Mouse (Mus musculus): ENCODE data around the gene Gpr39. TPM values are rescaled to one million over a fixed set of nuclear protein-coding genes. Genes with fewer than 3 reads are reported as not detected.
A peak's percentile ranks its signal among the peaks of the same experiment; 100 is the strongest.

The Gpr39 gene
- total RNA-seq, 2 experiments from 2014 or later, result 0.51 to 1.1 TPM

DNA sequence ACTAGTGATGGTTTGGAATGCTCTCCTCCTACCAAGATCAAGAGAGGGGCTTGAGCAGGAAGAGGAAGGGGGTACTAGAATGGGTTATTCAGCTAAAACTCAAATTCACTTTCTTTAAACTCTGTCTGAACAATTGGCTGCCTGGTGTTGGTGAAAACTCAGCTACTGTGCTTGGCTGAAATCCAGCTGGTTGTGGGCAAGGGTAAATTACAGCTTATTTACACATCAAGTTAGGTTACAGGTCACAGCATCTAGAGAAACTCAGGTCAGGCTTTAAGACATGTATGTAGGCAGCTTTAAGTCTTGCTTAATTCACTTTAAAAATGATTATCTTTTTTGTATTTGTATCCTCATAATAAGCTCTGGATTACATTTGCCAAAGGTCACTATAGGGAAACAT lies 16.7 kb downstream of the Gpr39 start:
- no peak for DNase-seq (ENCODE audit: low spot score in 2 of 2)

DNA sequence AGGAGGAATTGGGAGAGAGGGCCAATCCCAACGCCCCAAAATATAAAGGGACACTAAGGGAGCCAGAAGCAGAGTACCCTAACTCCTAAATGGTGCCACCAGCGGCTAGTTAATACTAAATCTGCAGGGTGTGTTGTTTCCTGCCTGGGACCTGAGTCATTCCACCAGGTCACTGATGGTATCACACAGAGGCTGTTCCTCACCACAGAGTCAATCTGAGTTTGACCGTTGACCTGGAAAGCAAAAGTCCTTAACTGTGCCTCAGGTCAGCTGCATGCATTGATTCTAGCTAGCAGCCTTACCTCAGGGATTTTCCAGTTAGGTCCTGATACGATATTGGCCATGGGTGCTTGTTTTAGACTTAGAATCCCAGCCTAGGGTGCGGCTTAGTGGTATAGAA lies 17.5 kb downstream of the Gpr39 start:
- DNase-seq (ENCODE audit: low spot score in 2 of 2), result no peak

DNA sequence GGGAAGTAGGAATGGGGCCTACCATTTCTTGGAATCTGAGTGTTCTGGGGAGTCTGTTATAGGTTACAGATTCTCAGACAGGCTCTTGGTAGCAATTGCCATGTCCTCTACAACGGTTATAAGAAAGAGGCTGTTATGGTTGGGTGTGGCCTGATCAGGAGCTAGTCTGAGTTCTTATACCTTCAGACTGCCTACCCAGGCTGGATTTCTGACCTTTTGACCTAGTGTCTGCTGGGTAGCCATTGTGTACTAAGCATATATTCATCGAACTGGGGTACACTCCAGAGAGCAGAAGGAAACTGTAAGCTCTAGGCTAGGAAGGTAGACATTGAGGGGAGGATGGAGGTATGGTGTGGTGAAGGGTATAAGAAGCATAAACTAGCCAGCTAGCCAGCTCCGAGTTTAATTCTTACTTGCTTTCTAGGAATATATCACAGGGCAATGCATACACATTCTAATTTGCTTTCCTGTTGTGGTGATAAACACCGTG lies 24.4 kb downstream of the Gpr39 start:
- DNase-seq (ENCODE audit: low spot score in 2 of 2), result no peak

DNA sequence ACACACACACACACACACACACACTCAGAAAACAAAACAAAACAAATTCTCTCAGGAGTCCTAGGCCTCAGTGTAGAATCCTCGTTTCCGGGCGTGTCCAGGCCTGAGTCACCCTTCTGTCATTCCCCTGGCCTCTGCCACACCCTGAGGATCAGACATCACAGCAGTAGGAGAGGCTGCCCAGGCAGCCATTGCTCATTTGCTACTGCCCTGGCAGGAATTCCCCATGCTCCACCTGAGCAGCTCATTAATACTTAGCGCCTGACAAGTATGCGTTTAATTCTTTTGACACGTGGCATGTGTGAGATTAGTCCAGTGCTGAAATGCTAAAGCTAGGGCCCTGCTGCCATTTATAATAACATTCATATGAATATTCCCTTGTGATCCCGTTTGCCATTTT lies 25.0 kb downstream of the Gpr39 start:
- DNase-seq (ENCODE audit: low spot score in 2 of 2), result no peak

DNA sequence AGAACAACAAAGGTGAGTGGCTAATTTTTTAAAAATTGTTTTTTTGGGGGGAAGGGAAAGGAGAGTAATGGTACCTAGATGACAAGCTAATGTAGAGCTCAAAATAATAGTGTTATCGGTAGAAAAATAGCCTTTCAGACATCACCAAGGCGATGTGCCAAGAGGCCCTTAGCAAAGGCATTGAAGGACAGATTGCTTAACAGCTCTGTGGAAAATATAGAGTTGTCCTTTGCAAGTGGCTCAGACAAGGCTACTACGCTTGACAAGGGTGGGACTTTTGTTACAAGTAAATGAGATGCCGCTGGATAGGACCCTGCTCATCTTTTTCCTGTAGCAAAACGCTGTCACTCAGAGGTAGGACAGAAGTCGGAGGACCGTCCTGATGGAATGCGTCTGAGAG lies 25.5 kb downstream of the Gpr39 start:
- DNase-seq (ENCODE audit: low spot score in 2 of 2), result peak in 1 of 2 experiments; percentile 16

DNA sequence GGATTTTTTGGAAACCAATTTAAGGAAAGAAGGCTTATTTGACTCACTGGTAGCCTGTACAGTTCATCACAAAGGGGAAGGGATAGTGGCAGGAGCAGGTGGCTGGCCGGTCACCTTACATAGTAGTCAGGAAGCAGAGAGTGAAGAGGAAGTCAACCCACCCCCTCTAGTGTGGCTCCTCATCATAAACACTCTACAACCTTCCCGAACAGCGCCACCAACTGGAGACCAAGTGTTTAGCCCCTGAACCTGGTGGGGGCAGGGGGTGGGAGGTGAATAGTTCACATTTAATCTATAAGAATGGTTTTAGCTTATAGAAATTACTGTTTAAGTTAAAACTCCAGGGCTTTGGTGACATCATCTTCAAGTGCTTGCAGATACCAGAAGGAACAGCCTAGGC lies 28.6 kb downstream of the Gpr39 start:
- DNase-seq (ENCODE audit: low spot score in 2 of 2), result no peak

DNA sequence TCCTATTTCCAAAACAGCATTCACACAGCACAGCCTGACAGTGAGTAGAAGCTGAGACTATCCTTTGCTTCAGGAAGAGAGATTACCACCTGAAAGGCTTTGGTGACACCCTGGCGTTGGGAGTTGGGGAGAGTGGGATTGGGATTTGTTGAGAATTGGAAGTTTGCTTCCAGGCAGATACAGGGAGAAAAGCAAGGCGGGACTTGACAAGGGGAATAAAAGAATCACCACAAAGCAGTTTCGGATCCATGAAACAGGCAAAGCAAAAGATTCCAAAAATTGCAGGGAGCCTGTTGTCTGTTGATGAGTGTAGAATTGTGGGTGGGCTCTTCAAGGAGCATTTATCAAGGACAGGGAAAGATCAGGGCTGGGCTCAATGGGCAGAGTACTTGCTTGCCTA lies 38.5 kb downstream of the Gpr39 start:
- DNase-seq (ENCODE audit: low spot score in 2 of 2), result no peak

DNA sequence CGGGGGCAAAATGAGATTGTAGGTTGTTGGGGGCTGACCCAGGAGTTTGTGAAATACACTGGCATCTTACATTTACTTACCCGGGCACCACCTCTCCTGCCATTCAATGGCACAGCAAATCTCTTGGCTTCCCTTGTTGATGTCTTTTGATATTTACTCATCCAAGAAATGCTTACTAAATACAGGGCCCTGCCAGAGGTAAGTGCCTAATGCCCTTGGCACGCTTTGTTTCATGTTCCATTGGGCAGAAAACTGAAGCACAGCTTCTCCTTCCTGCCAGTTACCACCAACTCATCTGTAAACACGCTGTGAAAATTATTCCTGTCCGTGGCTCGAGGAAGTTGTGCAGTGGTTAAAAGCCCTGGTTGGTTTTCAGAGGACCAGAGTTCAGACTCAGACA lies 39.4 kb downstream of the Gpr39 start:
- no peak for DNase-seq (ENCODE audit: low spot score in 2 of 2)

DNA sequence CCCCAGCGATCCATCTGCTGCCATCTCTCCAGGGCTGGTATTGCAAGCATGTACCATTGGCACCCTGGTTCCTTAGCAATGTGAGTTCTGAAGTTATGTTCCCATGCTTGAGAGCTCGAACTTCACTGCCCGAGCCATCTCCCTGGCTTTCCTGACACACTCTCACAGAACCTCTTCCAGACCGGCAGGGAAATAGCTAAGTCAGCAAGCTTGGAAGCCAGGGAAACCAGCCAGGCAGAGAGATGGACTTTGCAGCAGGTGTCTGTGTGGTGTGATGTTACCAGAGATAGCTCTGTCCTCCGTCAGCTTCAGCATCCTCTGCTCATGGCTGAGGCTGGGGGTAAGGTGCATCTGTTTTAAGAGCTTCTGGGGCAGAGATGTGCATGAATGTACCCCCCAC lies 41.1 kb downstream of the Gpr39 start:
- no peak for DNase-seq (ENCODE audit: low spot score in 2 of 2)

DNA sequence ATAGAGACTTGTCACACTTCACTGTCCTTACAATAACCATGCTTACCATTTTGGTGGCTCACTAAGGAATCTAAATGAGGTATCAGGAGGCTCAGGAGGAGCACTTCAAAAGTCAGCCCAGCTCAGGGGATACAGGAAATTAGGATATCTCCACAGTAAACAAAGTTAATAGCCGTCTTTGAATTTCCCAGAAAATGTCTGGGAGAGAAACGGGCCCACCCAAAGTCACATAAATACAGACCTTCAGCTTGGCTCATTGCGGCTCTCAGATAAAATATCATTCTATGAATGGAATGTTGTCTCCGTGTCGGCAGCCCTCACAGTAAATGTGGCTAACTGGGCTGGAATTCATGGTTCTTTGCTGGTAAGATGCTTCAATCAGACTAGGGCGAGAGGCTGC lies 42.3 kb downstream of the Gpr39 start:
- no peak for DNase-seq (ENCODE audit: low spot score in 2 of 2)

DNA sequence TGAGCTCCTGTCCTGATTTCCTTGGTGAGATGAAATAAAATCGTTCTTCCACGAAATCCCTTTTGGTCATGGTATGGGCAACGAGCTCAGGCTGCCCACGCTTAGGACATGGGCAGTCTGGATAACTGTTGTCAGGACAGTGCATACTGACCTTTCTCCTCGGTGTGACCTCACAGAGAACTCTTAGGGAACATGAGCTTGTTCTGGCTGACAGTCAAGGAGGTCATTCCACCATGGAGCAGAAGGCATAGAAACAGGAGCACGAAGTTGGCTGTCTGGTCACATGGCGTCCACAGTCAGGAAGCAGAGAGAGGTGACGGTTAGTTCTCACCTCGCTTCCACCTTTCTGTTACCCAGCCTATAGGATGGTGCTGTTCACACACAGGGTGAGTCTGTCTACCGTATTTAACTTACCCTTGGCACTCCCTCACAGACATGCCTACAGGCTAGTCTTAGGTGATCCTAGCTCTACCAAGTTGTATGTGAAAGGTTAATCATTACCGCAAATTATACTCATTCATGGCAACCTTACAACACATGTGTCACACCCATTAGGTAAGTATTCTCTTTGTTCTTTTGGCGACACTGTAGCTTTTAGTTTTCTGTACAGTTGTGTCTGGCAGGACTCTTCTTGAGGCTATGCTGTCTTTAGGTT lies 44.4 kb downstream of the Gpr39 start:
- no peak for DNase-seq (ENCODE audit: low spot score in 2 of 2)

DNA sequence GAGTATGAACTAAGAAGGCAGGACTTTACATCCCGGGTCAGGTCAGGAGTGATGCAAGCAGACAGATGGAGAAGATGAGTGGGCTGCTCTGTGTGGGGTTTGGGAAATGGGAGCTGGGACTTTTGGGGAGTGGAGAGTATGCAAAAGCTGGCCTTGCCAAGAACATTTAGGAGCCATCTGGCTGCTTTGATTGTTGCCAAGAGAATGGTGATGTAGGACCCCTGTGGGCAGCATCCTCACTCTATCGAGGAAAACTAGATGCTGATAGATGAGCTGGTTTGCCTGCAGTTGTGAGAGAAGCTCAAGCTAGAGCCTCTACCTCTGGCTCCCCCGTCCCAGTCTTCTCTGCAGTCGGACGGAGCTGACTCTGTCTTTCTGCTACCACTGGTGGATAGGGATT lies 47.5 kb downstream of the Gpr39 start:
- DNase-seq (ENCODE audit: low spot score in 2 of 2), result no peak

DNA sequence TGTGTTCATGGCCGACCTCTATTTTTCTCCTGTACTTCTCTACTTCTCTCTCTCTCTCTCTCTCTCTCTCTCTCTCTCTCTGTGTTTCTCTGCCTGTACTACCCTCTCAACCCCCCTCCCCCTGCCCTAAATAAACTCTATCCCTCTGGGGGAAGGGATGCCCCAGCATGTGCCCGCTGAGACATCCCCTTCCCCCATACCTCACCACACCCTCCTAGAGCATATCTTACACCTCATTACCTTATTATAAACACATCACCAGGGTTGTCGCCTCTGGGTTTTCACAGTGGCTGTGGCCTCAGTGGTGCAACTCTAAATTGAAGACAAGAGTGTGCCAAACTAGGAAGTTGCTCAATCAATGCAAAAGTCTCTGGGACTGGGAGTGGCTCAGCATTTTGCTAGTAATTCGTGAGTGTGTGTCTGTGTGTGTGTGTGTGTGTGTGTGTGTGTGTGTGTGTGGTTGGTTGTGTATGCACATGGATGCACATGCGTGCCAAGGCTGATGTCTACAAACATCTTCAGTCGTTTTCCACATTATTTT lies 52.3 kb downstream of the Gpr39 start:
- no peak for DNase-seq (ENCODE audit: low spot score in 2 of 2)

DNA sequence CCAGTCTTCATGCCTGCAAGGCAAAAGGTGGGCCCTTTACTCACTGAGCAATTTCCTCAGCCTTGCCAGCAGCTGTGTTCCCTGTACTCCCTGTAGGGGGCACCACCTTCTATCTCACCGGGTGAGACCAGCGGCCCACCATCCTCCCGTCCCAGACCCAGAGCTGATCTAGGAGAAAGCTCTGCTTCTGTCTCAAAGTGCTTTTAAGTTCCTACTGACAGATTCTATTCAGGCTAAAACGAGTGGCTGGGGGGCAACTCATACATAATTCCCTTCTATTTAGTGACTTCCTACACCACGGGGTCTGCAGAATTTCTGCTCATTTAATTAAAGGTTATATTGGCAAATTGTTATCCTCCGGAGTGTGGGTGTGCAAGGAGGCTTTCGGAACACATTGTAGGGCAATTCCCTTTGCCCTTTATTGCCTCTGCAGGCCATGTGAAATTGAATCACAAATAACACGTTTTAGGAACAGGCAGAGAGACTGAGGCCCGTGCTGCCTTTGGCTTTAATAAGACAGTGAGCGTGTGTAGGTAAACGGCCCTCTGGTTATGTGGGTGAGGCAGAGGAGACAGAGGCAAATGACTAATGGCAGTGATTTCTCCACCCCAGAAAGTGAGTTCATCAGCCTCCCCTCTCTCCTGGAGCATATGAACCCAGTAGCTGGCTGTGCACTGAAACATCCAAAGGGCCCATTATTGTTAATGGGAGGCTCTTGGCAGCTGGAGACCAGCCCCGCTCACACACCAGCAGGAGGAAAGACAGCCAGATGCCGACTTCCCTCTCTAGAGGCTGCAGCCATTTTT lies 53.1 kb downstream of the Gpr39 start:
- DNase-seq (ENCODE audit: low spot score in 2 of 2), result no peak

DNA sequence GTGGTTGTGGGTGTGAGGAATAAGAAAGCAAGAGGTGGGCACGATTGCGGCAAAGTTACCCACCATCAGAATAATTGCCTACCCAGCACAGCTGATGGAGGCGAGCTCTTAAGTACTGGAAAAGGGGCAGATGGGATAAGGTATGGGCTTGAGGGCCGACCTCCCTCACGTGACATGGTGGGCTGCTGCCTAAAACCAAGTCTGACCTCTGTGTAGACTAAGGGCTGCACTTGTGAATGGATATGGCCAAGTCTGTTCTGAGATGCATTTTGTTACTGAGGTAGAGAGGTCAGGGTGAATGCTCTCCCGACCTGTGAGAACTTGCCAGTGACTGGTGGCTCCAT lies 53.7 kb downstream of the Gpr39 start:
- no peak for DNase-seq (ENCODE audit: low spot score in 2 of 2)

DNA sequence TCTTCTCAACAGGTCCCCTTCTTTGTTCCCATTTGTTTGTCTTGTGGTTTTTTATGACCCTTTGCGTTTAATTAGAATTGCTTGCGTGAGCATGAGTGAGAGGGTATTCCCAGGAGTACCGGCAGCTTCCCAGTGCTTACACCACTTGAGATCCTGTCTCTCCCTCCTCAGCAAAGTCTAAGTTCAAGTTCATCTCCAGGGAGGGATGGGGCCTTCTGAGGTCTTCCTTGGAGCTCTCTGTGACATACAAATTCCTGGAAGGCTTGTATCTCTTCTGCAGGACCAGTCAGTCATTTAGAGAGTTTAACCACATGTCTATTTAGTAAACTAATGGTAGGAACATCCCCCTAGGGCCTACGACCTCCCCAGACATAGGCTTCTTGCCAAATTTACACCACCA lies 55.1 kb downstream of the Gpr39 start:
- no peak for DNase-seq (ENCODE audit: low spot score in 2 of 2)

DNA sequence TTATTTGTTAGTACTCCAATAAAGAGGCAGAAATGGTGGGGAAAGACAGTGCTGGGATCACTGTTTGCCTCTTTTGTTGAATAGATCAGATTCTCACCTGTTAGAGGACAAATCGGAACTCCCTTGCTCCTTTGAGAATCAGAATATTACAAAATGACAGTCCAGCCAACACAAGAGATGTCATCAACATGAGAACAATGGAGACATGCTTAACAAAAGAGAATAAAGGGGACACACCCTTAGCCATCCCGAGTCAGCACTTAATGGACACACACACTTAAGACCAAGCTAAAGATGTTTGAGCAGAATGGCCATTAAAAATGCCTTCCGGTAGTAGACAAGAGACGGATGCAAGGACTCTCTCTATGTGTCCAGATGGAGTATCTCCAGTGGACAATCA lies 68.0 kb downstream of the Gpr39 start:
- DNase-seq (ENCODE audit: low spot score in 2 of 2), result no peak

DNA sequence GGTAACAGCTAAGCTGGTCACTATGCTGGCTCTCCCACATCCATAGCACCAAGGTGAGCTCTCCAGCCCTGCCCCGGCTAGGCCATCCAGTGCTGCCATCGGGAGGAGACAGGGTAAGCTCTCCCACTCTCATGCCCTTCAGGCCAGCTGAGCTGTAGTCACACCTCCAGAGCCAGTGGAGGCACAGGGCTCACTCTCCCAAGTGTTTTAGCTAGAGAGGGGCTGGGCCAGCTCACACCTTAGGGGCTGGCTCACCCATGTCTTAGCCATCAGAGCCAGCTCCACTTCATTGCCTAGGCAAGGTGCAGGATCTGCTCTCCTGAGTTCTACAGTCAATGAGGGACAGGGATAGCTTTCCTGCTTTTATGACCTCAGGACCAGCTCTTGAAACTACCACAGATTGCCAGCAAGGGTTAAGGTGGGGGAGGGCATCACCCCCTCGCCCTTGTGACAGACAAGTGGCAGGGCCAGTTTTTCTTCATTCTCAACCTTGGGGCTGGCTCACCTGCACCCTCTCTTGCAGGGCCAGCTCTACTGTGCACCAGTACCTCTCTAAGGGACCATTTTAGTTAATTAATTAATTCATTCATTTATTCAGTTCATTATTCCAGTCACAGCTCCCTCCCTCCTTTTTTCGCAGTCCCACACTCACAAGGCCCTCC lies 78.7 kb downstream of the Gpr39 start:
- no peak for DNase-seq (ENCODE audit: low spot score in 2 of 2)

DNA sequence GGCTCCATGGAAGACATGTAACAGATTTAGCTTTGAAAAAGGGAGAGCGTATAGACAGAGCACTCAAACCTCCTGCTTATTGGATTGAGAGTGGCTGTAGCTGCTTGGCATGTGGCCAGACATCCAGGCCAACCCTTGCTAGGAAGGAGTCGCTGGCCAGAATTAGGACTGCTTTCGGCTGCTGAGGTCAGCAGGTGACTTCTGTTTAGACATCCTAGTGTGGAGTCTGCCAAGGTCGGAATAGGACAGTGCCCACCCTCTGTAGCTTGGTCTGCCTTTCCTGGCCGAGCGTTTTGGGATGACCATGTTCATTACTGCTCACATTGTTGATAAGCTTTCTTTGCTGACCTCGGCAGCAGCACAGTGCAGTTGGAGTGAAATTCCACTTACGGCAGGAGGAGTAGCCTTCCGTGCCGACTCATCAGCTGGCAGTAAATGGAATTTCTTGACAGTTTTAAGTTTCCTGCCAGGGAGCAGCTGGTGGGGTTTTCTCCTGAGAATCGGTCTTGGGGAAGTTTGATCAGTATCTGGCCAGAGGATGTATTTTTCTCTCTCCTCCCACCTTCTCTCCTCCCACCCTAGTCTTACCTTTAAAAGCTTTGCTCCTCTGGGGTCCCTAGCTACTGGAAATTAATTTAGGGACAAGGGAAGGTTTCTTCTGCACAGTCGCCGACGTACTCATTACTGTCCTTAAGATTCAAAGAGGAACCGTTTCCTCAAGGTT lies 83.3 kb downstream of the Gpr39 start:
- peak in 1 of 2 experiments; percentile 4 for DNase-seq (ENCODE audit: low spot score in 2 of 2)

DNA sequence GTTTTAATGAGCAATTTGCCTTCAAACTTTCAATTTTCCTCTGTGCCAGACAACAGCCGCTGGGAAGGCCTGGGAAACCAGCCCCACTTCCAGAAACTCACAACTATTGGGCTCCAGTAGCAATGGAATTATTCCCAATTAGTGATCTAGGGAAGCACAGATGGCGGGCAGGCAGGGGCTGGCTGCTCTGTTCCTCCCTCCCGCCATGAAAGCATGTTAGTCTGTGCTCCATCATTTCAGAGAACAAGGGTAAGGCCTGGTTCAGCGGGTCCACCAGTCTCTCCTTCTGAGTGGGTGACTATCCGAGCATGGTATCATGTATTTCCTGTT lies 83.9 kb downstream of the Gpr39 start:
- DNase-seq (ENCODE audit: low spot score in 2 of 2), result no peak

DNA sequence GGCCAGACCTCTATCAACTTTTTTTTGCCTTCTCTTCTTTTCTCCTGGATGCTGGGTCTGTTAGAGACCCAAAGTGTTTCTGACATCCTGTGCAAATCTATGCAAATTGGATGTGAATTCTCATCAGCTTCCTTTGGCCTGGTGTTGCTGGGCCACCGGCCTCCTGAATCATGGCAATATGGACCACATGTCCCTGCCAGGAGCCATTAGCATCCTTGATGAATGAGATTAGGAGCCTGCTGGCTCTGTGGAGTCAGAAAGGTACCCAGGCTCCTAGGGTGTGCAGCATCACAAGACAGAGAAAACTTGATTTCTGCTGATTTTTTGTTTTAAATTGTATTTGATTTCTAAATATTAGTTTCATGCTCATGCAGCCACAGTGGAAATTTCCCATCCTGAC lies 85.3 kb downstream of the Gpr39 start:
- no peak for DNase-seq (ENCODE audit: low spot score in 2 of 2)

DNA sequence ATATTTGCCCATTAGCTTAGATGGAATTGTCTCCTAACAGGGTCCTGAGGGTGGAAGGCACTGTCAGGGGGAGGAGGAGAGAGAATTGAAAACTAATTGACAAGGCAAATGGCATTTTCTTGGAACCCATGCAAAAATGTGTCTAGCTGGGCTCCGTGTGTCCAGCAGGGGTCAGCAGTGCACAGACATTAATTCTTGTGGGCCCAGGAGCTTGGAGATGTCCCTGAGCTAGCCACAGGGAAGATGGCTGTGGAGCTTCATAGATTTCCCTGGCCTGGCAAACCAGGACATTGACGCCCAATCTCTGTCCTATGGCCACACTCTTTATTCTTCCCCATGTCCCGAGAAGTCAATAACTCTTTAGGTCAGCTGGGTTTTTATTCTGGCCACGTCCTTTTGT lies 113.0 kb downstream of the Gpr39 start:
- peak; percentile 10 to 12 for DNase-seq (ENCODE audit: low spot score in 2 of 2)

Measured in adrenal gland, postnatal 4 days (tissue).